Mouse (Mus musculus) bone marrow, adult 2 months (tissue): Measurements from ENCODE around the gene Dbn1.
A peak's percentile ranks its signal among the peaks of the same experiment; 100 is the strongest.

ENCODE experiments used
- CTCF ChIP-seq: fragments of 200-500 bp; IDR thresholded peaks from 2 replicates; pipeline ENCODE4 v1.5.1; 2011; ENCODE audit warnings: low read length, control low read depth; ENCODE audit not compliant: control insufficient read depth, insufficient read depth
- POLR2A ChIP-seq: fragments of 200-500 bp; IDR thresholded peaks from 2 replicates; pipeline ENCODE4 v1.6.1; 2011; ENCODE audit warnings: low read depth, mild to moderate bottlenecking, control low read depth, low read length, borderline replicate concordance; ENCODE audit not compliant: control insufficient read depth

DNA sequence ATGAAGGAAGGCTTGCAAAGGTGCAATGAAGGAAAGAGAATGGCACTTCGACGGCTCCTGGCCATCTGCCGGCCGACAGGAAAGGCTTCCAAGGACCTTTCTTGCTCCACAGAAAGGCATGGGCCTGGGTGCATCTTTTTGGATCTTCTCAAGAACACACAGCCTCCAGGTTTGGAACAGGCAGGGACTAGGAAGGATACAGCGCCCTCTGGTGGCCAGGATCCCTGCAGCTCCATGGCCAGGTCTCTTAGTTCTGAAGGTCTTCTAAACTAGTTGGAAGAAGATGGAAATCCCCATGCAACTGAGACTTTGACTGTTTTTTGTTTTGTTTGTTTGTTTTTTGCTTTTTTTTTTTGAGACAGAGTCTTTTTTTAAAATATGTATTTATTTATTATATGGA, 29.0 kb upstream of the Dbn1 start:
- TF ChIP-seq CTCF (peak; percentile 96), POLR2A (no peak)
